Mouse (Mus musculus): ENCODE results near the gene Cdh3. TPM values are rescaled to one million over a fixed set of nuclear protein-coding genes. Genes with fewer than 3 reads are reported as not detected.

Gene Cdh3
- total RNA-seq, 1 experiment from 2014 or later, result not detected

GRCm38 (mm10) chr8:106603131-106603819 is 92.6 kb downstream of the Cdh3 start, which contains the start of gene Cdh1:
Gene Cdh1, plus strand, starts transcription at chr8:106603351.
- peak; percentile 36; the same call in 1 of the 2 replicates for ATAC-seq (replicated peaks; ENCODE audit: low read depth, poor library complexity, severe bottlenecking)

GRCm38 (mm10) chr8:106603933-106604332 is 93.2 kb downstream of the Cdh3 start:
- no peak for ATAC-seq (replicated peaks; ENCODE audit: low read depth, poor library complexity, severe bottlenecking)

GRCm38 (mm10) chr8:106605657-106606056 is 95.0 kb downstream of the Cdh3 start:
- ATAC-seq (replicated peaks; ENCODE audit: low read depth, poor library complexity, severe bottlenecking), result no peak

GRCm38 (mm10) chr8:106606121-106606520 is 95.4 kb downstream of the Cdh3 start:
- ATAC-seq (replicated peaks; ENCODE audit: low read depth, poor library complexity, severe bottlenecking), result no peak

GRCm38 (mm10) chr8:106606601-106607145 is 96.0 kb downstream of the Cdh3 start:
- no peak for ATAC-seq (replicated peaks; ENCODE audit: low read depth, poor library complexity, severe bottlenecking)

Other genes with a start within 250 kb of the Cdh3 start
- gene Smpd3, start 172.9 kb upstream of the Cdh3 start, total RNA-seq (2017), result 0.14 and 0.92 TPM in 2 replicates
- 13.4 and 13.5 TPM in 2 replicates for gene Zfp90, start 95.6 kb upstream of the Cdh3 start, total RNA-seq (2017)
- not detected in 2 replicates for gene 6030452D12Rik, start 10.4 kb upstream of the Cdh3 start, total RNA-seq (2017)
- gene Gm10073, start 62.6 kb downstream of the Cdh3 start, total RNA-seq (2017), result 13.6 and 25.0 TPM in 2 replicates
- gene Cdh1, start 92.5 kb downstream of the Cdh3 start, total RNA-seq (2017), result 0.23 and 0.63 TPM in 2 replicates
- gene Tango6, start 172.2 kb downstream of the Cdh3 start, total RNA-seq (2017), result 7.9 and 9.2 TPM in 2 replicates

Data from common myeloid progenitor, adult 5-6 weeks (primary cell).